Mouse (Mus musculus) midbrain, postnatal 0 days (tissue): ENCODE measurements around the gene Tlx2. TPM values are rescaled to one million over a fixed set of nuclear protein-coding genes. Genes with fewer than 3 reads are reported as not detected.

Source experiments
- ATAC-seq: fragments of 200-750 bp; cut with Nextera tagmentation; 2 replicates; pipeline ENCODE4 v1.8.0; 2017; ENCODE audit warnings: moderate number of reproducible peaks, mild to moderate bottlenecking, moderate TSS enrichment, moderate library complexity; ENCODE audit not compliant: low FRiP score
- DNase-seq: peaks from one replicate; pipeline ENCODE4 v3.0.0-alpha.2; 2015; ENCODE audit warnings: low spot score
- H3K27ac ChIP-seq: fragments of 300-500 bp; sonication (generic); 2 replicates; pipeline ENCODE4 v1.5.1; 2014; ENCODE audit warnings: low read depth, mild to moderate bottlenecking, low read length, mixed read lengths
- H3K27me3 ChIP-seq: fragments of 300-500 bp; sonication (generic); 2 replicates; pipeline ENCODE4 v1.6.1; 2014; ENCODE audit warnings: low read length, control low read depth, mixed read lengths; ENCODE audit not compliant: insufficient read depth
- H3K36me3 ChIP-seq: fragments of 300-500 bp; sonication (generic); 2 replicates; pipeline ENCODE4 v1.6.1; 2014; ENCODE audit warnings: low read length, control low read depth, mixed read lengths; ENCODE audit not compliant: insufficient read depth
- H3K4me1 ChIP-seq: fragments of 300-500 bp; sonication (generic); 2 replicates; pipeline ENCODE4 v1.6.1; 2014; ENCODE audit warnings: mild to moderate bottlenecking, control low read depth, antibody characterized with exemption, low read length, mixed read lengths; ENCODE audit not compliant: insufficient read depth
- H3K4me2 ChIP-seq: fragments of 300-500 bp; sonication (generic); 2 replicates; pipeline ENCODE4 v1.6.1; 2014; ENCODE audit warnings: low read depth, mild to moderate bottlenecking, low read length, mixed read lengths; ENCODE audit not compliant: poor library complexity, severe bottlenecking
- H3K4me3 ChIP-seq: fragments of 300-500 bp; sonication (generic); 2 replicates; pipeline ENCODE4 v1.5.1; 2014; ENCODE audit warnings: low read depth, mild to moderate bottlenecking, low read length, moderate library complexity
- H3K9ac ChIP-seq: fragments of 300-500 bp; sonication (generic); replicated peaks from 2 replicates; pipeline ENCODE4 v1.6.1; 2014; ENCODE audit warnings: mild to moderate bottlenecking, low read length, moderate library complexity, mixed read lengths; ENCODE audit not compliant: poor library complexity, severe bottlenecking
- H3K9me3 ChIP-seq: fragments of 300-500 bp; sonication (generic); 2 replicates; pipeline ENCODE4 v1.6.1; 2016; ENCODE audit warnings: low read length, control low read depth
- CTCF ChIP-seq: IDR thresholded peaks from 2 replicates; pipeline ENCODE4 v1.5.1; 2016; ENCODE audit warnings: antibody characterized with exemption, mild to moderate bottlenecking
- WGBS: fragments of 180-500 bp; shearing (Covaris S2); extraction: QIAGEN DNeasy Blood & Tissue Kit; methylation state at CpG from one replicate; pipeline ENCODE4 v1.1.7; 2014; 5-methylcytosine and 5-hydroxymethylcytosine counted together
- polyA plus RNA-seq: library from polyadenylated mRNA; unstranded; fragments of >200 nt; fragmentation: Nextera tagmentation; extraction: Ambion mirVana; gene quantifications from 2 replicates; pipeline ENCODE4 v1.2.1, GENCODE M21; 2015
- total RNA-seq: library from RNA; depleted of rRNA; stranded (reverse); fragments of >200 nt; gene quantifications from 2 replicates; pipeline ENCODE4 v1.2.3, GENCODE M21; 2014

Gene Tlx2
- total and polyA plus RNA-seq, 2 experiments from 2014 or later: not detected

- no peaks in the 10 kb centered on the region for H3K27me3 ChIP-seq
- peaks cover 8% of the 10 kb centered on the region; the same call in 1 of the 2 replicates for H3K36me3 ChIP-seq
- peak within 1 kb of the TSS; percentile 74 for H3K4me2 ChIP-seq
- H3K9ac ChIP-seq: peak within 1 kb of the TSS; percentile 83
- peak; percentile 95 for DNase-seq
- TF ChIP-seq CTCF: peak; percentile 82
- H3K27ac ChIP-seq: peak within 1 kb of the TSS; percentile 79
- peak; percentile 91 for ATAC-seq
- no peaks in the 10 kb centered on the region for H3K9me3 ChIP-seq
- peaks cover 8% of the 10 kb centered on the region for H3K4me1 ChIP-seq
- peak within 1 kb of the TSS; percentile 78 for H3K4me3 ChIP-seq
- WGBS: 0% methylated on average over 25 of the region's 25 CpGs
Measured at GRCm38 (mm10) chr6:83101316-83101687, 31.2 kb upstream of the Tlx2 start, which contains the start of the genes Ccdc142 and Gm42688. TSS of gene Ccdc142 (plus strand) at chr6:83101601. TSS of gene Gm42688 (plus strand) at chr6:83101617.

DNA sequence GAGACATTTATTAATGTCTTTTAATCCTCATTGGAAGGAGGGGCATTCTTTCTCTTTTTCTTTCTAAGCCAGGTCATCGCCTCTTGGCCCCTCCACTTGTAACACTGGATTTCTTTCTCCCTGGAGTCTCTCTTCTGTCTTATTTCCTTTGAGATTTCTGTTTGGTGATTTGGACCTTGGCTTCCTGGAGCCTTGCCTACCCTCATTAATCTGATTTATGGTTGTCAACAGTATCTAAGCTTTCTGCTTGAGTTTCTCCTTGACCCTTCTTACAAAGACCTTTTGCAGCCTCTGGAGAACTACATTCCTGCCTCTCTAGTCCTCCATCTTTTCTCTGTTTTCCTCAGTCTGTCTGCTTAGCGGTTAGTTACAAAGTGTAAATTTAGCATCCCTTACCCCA lies 28.3 kb upstream of the Tlx2 start:
- TF ChIP-seq CTCF: no peak
- WGBS: 67% methylated on average over 2 of the region's 2 CpGs
- DNase-seq: no peak

GRCm38 (mm10) chr6:83095968-83096367 lies 25.9 kb upstream of the Tlx2 start:
- Histone ChIP-seq H3K27me3 (peaks cover 8% of the 10 kb centered on the region), H3K9me3 (no peaks in the 10 kb centered on the region), H3K9ac (no peak overlapping the region), H3K4me3 (no peak overlapping the region), H3K4me1 (no peaks in the 10 kb centered on the region), H3K36me3 (no peaks in the 10 kb centered on the region), H3K27ac (no peak overlapping the region), H3K4me2 (no peak overlapping the region)
- no peak for TF ChIP-seq CTCF
- DNase-seq (no peak), ATAC-seq (no peak)
- WGBS: 34% methylated on average over 6 of the region's 6 CpGs

More for the DNA sequence above, 28.3 kb upstream of the Tlx2 start:
- no peaks in the 10 kb centered on the region for H3K36me3 ChIP-seq
- no peak for ATAC-seq
- no peak overlapping the region for H3K4me3 ChIP-seq
- peaks cover 8% of the 10 kb centered on the region for H3K4me1 ChIP-seq
- no peak overlapping the region for H3K4me2 ChIP-seq
- no peak overlapping the region for H3K27ac ChIP-seq
- H3K9me3 ChIP-seq: no peaks in the 10 kb centered on the region
- no peaks in the 10 kb centered on the region for H3K27me3 ChIP-seq
- H3K9ac ChIP-seq: no peak overlapping the region

DNA sequence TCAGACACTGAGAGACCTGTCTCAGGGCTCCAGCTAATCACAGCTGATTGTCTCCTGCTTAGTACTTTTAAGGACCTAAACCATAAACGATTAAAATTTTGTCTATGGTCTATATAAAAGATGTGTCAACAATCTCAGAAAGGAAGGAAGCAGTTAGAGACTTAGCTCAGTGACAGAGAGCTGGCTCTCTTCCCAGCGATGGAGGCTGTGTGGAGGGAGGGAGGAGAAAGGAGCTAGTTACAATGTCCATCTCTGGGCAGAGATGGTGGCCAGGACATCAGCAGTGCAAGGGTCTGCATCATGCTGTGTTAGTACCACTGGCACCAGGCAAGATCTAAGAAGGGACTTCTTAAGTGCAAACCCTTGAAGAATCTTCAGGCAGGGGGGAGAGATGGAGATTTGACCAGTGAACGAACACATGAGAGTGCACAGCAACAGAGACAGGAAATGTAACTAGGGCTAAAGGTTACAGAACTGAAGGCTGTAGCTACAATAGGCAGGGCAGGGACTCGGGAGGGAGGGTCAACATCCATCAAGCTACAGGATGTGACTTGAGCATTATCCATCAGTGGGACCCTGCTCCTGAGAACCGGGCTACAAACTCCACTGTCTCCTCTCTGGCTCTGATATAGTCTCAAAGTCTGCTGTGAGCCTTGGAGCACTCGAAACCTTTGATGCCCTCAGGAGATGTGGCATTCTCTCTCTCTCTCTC lies 22.5 kb upstream of the Tlx2 start:
- Histone ChIP-seq H3K4me1 (no peaks in the 10 kb centered on the region), H3K36me3 (no peaks in the 10 kb centered on the region), H3K9ac (no peak overlapping the region), H3K4me3 (no peak overlapping the region), H3K4me2 (no peak overlapping the region), H3K27me3 (peaks cover 36% of the 10 kb centered on the region), H3K27ac (no peak overlapping the region), H3K9me3 (no peaks in the 10 kb centered on the region)
- no peak for ATAC-seq
- DNase-seq: no peak
- WGBS: 38% methylated on average over 6 of the region's 6 CpGs
- TF ChIP-seq CTCF: no peak

GRCm38 (mm10) chr6:83087926-83088260 lies 17.8 kb upstream of the Tlx2 start:
- Histone ChIP-seq H3K27ac (no peak overlapping the region), H3K4me1 (no peaks in the 10 kb centered on the region), H3K27me3 (peaks cover 78% of the 10 kb centered on the region), H3K9ac (no peak overlapping the region), H3K9me3 (no peaks in the 10 kb centered on the region), H3K4me3 (peak overlapping the region; percentile 12; the same call in 1 of the 2 replicates), H3K4me2 (no peak overlapping the region; the same call in 1 of the 2 replicates), H3K36me3 (no peaks in the 10 kb centered on the region)
- no peak for TF ChIP-seq CTCF
- no peak for DNase-seq
- ATAC-seq: no peak
- 3% methylated on average over 9 of the region's 9 CpGs for WGBS

- Histone ChIP-seq H3K27ac (no peak overlapping the region), H3K36me3 (0 out of 2 replicates have a peak, but pooled peaks cover 2% of the 10 kb centered on the region), H3K4me2 (peak overlapping the region; percentile 36; the same call in 1 of the 2 replicates), H3K4me3 (peak overlapping the region; percentile 12), H3K27me3 (peaks cover 76% of the 10 kb centered on the region), H3K4me1 (no peaks in the 10 kb centered on the region), H3K9ac (no peak overlapping the region), H3K9me3 (no peaks in the 10 kb centered on the region)
- 1% methylated on average over 47 of the region's 47 CpGs for WGBS
- TF ChIP-seq CTCF: no peak
- ATAC-seq (no peak), DNase-seq (peak; percentile 2)
Measured at GRCm38 (mm10) chr6:83087205-83087925, 17.3 kb upstream of the Tlx2 start.
